Mouse (Mus musculus) cerebellum, adult 2 months (tissue): ENCODE results near the gene Ntn1.

Experiments used
- CTCF ChIP-seq: fragments of 200-500 bp; IDR thresholded peaks from 2 replicates; pipeline ENCODE4 v1.5.1; 2011; ENCODE audit warnings: low read depth, mild to moderate bottlenecking, control low read depth, low read length, moderate library complexity, borderline replicate concordance; ENCODE audit not compliant: insufficient read depth
- POLR2A ChIP-seq: fragments of 200-500 bp; IDR thresholded peaks from 2 replicates; pipeline ENCODE4 v1.6.1; 2011; ENCODE audit warnings: low read length, control low read depth, borderline replicate concordance; ENCODE audit not compliant: insufficient read depth

DNA sequence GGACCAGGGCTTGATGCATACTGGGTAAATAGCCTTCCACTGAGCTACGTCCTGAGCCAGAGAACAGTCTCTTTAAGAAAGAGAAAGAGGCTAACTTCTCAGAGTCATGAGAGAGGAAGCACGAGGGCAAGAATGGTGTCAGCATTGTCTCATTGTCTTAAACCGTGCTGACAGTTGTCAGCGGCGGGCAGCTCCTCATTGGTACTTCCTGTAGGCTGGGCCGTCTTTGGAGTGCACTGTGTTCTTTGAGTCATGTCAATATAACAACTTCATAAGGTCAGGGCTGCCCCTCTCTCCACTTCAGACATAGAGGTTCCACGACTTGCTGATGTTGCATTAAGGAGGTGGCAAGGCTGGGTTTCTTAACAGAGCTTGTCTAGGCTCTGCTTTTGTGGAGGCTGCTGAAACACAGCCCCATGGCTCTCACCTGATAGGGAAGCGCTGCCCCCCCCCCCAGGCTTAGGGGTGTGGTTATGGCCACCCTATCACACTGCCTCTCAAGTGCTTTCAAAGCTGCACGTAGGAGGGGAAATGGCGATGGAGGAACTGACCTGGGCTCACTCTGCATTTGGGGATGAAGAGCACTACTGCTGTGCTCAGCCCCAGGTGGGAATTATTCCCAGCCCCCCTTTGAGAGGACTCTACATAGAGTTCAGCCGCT lies 6.8 kb upstream of the Ntn1 start:
- TF ChIP-seq POLR2A = no peak
- TF ChIP-seq CTCF = no peak
